Mouse (Mus musculus) heart, embryonic 10.5 days (tissue): ENCODE measurements around the gene Cblb. TPM values are rescaled to one million over a fixed set of nuclear protein-coding genes. Genes with fewer than 3 reads are reported as not detected.

Experiments
- DNase-seq: peaks from one replicate; pipeline ENCODE4 v3.0.0-alpha.2; 2017; ENCODE audit warnings: low spot score
- H3K27ac ChIP-seq: fragments of 300-500 bp; sonication (generic); 2 replicates; pipeline ENCODE4 v1.5.1; 2016; ENCODE audit warnings: mild to moderate bottlenecking
- H3K27me3 ChIP-seq: fragments of 300-500 bp; sonication (generic); 2 replicates; pipeline ENCODE4 v1.6.1; 2016; ENCODE audit warnings: mild to moderate bottlenecking; ENCODE audit not compliant: poor library complexity, insufficient read depth, severe bottlenecking
- H3K36me3 ChIP-seq: fragments of 300-500 bp; sonication (generic); 2 replicates; pipeline ENCODE4 v1.6.1; 2016; ENCODE audit warnings: mild to moderate bottlenecking, moderate library complexity
- H3K4me1 ChIP-seq: fragments of 300-500 bp; sonication (generic); 2 replicates; pipeline ENCODE4 v1.6.1; 2016; ENCODE audit warnings: mild to moderate bottlenecking
- H3K4me3 ChIP-seq: fragments of 300-500 bp; sonication (generic); 2 replicates; pipeline ENCODE4 v1.5.1; 2016; ENCODE audit warnings: mild to moderate bottlenecking, moderate library complexity
- H3K9me3 ChIP-seq: fragments of 300-500 bp; sonication (generic); 2 replicates; pipeline ENCODE4 v1.6.1; 2016; ENCODE audit warnings: mild to moderate bottlenecking, moderate library complexity
- WGBS: fragments of 180-500 bp; shearing (Covaris S2); methylation state at CpG from one replicate; pipeline ENCODE4 v1.1.7; 2016; 5-methylcytosine and 5-hydroxymethylcytosine counted together
- polyA plus RNA-seq: library from polyadenylated mRNA; unstranded; fragments of >200 nt; fragmentation: Nextera tagmentation; extraction: Ambion mirVana; gene quantifications from 2 replicates; pipeline ENCODE4 v1.2.1, GENCODE M21; 2016

Gene Cblb
- polyA plus RNA-seq, 1 experiment from 2014 or later, result 16.1 TPM

DNA sequence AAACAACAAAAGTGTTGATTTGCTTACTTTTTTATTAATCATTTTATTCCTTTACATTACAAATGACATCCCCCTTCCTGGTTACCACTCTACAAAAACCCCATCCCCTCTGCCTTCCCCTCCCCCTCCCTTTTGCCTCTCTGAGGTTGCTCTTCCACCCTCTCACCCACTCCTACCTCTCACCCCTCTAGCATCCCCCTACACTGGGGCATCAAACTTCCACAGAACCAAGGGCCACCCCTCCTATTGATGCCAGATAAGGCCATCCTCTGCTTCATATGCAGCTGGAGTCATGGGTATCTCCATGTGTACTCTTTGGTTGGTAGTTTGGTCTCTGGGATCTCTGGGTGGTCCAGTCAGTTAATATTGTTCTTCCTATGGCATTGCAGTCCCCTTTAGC lies 93.9 kb downstream of the Cblb start:
- peaks cover 14% of the 10 kb centered on the region for H3K36me3 ChIP-seq
- H3K4me3 ChIP-seq, result no peak overlapping the region
- H3K4me1 ChIP-seq, result peaks cover 6% of the 10 kb centered on the region
- no peaks in the 10 kb centered on the region for H3K27me3 ChIP-seq
- no peak overlapping the region for H3K27ac ChIP-seq
- no peak for DNase-seq
- H3K9me3 ChIP-seq, result no peaks in the 10 kb centered on the region

DNA sequence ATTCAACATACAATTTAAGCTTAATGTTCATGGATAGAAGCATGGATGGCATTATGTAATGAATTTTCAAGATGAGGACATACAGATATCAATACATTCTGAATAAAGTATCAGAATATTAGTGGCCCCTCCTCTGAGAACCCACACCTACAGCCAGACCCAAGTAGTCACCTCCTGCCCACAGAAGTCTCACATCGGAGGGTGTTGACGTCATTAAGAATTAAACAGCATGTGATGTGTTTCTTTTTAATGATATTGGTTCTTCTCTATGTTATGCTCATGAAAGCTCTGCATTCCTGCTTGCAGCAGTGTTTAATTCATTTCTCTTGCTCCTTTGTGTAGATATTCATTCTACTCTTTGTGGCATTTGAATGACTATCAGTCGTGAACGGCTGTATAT lies 94.9 kb downstream of the Cblb start:
- peaks cover 16% of the 10 kb centered on the region for H3K36me3 ChIP-seq
- H3K27me3 ChIP-seq, result no peaks in the 10 kb centered on the region
- no peak overlapping the region for H3K27ac ChIP-seq
- H3K4me1 ChIP-seq, result peaks cover 3% of the 10 kb centered on the region
- no peaks in the 10 kb centered on the region for H3K9me3 ChIP-seq
- no peak overlapping the region for H3K4me3 ChIP-seq
- no peak for DNase-seq
- WGBS, result 94% methylated on average over 4 of the region's 4 CpGs

DNA sequence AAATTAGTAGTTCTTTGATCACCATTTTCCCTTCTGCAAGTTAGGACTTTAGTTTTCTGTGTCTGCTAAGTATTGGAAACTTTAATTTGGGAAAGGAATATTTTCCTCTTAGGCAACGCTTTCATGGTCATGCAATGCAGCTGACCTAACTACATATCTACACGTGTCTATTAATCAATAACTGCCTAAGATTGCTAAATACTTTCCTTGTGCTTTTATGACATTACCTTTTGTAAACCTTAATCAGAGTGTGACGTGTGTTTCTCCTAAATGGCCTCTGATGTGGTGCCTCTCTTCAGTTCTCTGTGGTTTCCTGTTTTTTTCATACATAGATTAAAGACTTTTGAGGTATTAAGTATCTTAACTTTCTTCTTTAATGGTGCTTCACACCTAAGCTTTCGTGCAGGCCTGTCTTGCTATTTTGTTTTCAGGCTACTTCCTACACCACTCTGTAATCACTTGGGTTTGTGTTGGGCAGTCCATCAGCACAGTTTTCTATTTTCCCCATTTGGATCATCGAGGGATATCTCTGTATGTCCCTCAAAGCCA lies 98.4 kb downstream of the Cblb start:
- Histone ChIP-seq H3K4me1 (no peaks in the 10 kb centered on the region), H3K4me3 (no peak overlapping the region), H3K36me3 (peaks cover 7% of the 10 kb centered on the region; the same call in 1 of the 2 replicates), H3K27me3 (no peaks in the 10 kb centered on the region), H3K9me3 (no peaks in the 10 kb centered on the region), H3K27ac (no peak overlapping the region)
- 89% methylated on average over 5 of the region's 5 CpGs for WGBS
- no peak for DNase-seq

DNA sequence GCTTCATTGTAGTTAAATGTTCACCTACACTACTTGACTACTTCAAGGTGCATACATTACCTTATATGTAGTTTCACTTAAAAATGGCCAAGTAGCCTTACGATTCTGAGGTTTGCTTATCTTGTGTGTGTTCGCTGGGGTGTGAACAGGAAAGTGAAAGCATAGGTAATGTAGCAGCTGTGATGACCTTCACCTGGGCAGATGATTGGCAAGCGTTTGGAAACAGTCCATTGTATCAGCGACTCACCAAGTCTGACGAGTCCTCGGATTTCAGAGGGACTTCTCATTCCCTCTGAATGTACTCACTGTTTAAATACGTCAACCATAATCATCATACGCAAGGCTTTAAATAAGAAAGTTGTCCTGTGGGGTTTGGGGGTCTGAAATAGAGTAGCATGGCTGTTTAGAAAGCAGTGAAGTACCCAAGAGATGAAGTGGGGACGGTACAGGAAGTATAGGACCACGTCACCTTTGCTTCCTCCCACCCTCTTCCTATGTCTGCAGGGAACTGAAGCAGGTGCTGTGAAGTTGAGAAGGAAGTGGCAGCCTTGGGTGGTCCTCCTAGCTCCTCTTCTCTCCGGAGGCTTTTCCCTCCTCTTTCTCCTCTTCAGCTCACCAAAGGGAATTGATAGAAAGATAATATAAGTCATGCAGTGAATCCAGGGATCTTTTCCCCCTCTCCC lies 101.9 kb downstream of the Cblb start:
- H3K4me1 ChIP-seq, result no peaks in the 10 kb centered on the region
- H3K36me3 ChIP-seq, result peaks cover 20% of the 10 kb centered on the region; the same call in 1 of the 2 replicates
- DNase-seq, result no peak
- H3K4me3 ChIP-seq, result no peak overlapping the region
- no peak overlapping the region for H3K27ac ChIP-seq
- H3K27me3 ChIP-seq, result no peaks in the 10 kb centered on the region
- no peaks in the 10 kb centered on the region for H3K9me3 ChIP-seq
- 83% methylated on average over 11 of the region's 11 CpGs for WGBS

DNA sequence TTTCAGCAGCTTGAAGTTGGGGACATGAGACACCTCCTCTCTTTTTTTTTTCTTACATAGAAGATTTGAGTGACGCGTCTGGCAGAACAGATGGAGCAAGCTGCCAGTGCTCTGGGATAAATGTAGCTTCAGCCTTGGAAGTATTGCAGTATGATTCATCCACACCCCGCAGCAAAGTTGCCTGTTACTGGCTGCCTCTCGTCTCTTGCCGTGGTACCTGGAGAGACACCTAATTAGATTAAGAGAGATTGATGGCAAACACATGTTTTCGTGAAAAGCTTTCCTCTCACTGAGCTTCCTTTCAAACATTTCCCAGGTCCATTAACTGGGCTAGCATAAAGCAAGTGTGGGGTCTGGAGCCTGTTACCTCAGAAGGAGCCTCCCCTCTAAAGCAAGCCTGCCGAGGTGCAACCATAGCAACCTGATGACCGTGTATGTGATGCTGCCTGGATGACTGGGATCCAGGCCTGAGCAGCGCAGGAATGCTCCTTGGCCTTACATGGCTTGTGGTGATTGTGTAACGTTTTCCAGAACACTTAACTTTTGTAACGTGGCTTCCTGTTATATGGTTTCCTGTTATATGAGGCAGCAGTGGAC lies 103.7 kb downstream of the Cblb start:
- H3K36me3 ChIP-seq, result peaks cover 23% of the 10 kb centered on the region; the same call in 1 of the 2 replicates
- no peaks in the 10 kb centered on the region for H3K4me1 ChIP-seq
- no peaks in the 10 kb centered on the region for H3K9me3 ChIP-seq
- H3K27me3 ChIP-seq, result no peaks in the 10 kb centered on the region
- WGBS, result 62% methylated on average over 11 of the region's 11 CpGs
- H3K27ac ChIP-seq, result no peak overlapping the region
- DNase-seq, result no peak
- H3K4me3 ChIP-seq, result no peak overlapping the region

DNA sequence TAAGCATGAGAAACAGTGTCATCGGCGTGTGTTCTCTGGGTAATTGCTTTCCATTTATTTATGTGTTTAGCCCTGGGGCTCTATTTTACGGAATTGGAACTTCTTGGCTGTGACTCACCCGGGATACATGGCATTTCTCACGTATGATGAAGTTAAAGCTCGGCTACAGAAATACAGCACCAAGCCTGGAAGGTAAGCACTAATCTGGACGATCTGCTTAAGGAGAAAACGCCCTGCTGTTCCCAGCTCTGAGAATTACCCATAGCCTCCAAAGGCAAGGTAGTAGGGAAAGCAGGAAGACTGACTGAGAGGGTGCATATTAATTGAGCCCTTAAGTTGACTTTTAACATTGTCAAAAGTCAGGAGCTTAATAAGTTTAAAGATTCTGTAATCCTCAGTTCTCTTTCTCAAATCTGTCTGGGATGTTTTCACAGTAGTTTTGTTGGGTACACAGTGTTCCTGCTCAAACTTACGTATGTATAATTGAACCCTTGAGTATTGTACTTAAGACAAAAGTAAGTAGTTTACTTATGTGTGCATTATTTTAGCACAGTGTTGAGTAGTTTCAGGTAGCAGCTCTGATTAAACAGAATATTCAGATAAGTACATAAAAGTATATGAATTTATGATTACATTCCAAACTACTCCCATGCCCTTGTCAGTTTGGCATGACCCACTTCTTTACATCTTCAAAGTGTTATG lies 104.8 kb downstream of the Cblb start:
- Histone ChIP-seq H3K9me3 (no peaks in the 10 kb centered on the region), H3K36me3 (peaks cover 21% of the 10 kb centered on the region; the same call in 1 of the 2 replicates), H3K27ac (no peak overlapping the region), H3K4me1 (no peaks in the 10 kb centered on the region), H3K27me3 (no peaks in the 10 kb centered on the region), H3K4me3 (no peak overlapping the region)
- no peak for DNase-seq
- WGBS, result 81% methylated on average over 9 of the region's 9 CpGs

DNA sequence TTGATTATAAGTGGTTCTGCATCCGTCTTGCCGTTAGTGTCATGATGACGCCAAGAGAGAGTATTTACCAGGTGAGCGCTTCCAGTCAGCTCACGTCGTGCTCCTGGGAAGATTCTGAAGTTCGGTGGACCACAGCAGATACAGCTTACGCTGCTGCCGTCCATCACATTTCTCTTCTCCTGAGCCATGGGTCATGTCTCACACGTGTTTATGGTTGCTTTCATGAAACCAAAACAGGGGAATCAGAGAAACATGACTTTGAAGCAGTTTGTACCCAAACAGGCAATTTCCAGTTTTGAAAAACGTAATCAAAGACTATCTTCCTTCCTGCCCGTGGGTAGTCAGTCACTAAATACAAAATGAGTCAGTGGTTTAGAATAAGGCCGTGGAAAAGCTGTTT lies 112.1 kb downstream of the Cblb start:
- DNase-seq, result no peak
- Histone ChIP-seq H3K27me3 (no peaks in the 10 kb centered on the region), H3K36me3 (peaks cover 31% of the 10 kb centered on the region), H3K27ac (no peak overlapping the region), H3K4me1 (no peaks in the 10 kb centered on the region), H3K9me3 (no peaks in the 10 kb centered on the region), H3K4me3 (no peak overlapping the region)
- 92% methylated on average over 13 of the region's 13 CpGs for WGBS

DNA sequence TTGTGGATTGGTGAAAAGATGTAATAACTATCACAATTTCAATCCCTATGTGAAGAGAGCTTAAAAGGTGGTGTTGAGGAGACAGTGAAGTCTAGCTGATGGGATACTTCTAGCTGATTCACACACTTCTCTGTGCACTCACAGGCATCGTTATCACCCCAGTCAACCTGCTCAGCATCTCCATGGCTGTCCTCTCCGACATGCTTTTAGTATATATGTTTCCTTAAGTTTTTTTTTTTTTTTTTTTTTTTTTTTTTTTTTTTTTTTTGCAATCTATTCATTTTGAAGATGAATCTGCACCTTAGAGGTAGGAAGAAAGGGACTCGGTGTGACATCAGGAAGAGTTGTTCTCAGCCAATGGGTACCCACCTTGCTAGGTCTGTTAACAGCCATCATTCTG lies 112.8 kb downstream of the Cblb start:
- DNase-seq, result no peak
- H3K9me3 ChIP-seq, result no peaks in the 10 kb centered on the region
- H3K4me1 ChIP-seq, result no peaks in the 10 kb centered on the region
- H3K27ac ChIP-seq, result no peak overlapping the region
- no peaks in the 10 kb centered on the region for H3K27me3 ChIP-seq
- H3K4me3 ChIP-seq, result no peak overlapping the region
- peaks cover 34% of the 10 kb centered on the region for H3K36me3 ChIP-seq
- WGBS, result 98% methylated on average over 3 of the region's 3 CpGs

DNA sequence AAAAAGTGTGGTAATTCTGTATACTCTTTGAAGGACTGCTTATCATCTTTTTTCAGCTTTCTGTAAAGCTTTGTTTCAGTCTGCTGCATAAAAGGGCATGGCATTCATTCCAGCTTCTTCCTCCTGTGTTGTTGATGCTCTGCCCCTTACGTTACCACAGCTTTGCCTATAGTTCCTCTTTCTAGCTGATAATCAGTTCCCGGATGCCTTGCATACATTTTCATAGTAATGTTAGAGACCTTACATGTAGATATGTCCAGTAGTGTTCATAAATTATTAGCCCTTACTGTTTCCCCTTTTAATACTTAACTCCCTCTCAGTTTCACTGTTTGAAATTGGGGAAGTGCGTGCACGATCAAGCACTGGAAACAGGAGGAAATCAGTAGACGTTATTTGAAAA lies 113.8 kb downstream of the Cblb start:
- Histone ChIP-seq H3K27ac (no peak overlapping the region), H3K4me1 (no peaks in the 10 kb centered on the region), H3K27me3 (no peaks in the 10 kb centered on the region), H3K4me3 (no peak overlapping the region), H3K36me3 (peaks cover 30% of the 10 kb centered on the region), H3K9me3 (no peaks in the 10 kb centered on the region)
- DNase-seq, result no peak
- 92% methylated on average over 5 of the region's 5 CpGs for WGBS

DNA sequence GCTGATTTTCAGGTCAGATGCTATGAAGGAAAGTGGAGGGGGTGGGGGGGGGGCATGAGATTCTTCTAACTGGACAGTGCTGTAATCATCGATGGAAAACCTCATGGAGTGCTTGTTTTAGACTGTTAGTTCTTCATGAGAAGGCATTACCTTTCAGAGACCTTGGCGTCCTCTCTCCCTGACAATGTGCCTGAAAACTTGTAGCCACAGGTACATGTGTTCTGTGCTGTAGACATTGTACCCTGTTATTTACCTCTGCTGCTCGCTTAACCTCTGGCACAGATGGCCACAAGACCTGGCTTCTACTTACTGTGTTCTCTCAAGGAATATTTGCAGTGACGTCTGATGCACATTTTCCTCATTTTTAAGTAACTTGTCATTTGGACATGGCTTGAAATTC lies 114.5 kb downstream of the Cblb start:
- no peak for DNase-seq
- no peaks in the 10 kb centered on the region for H3K4me1 ChIP-seq
- H3K36me3 ChIP-seq, result peaks cover 30% of the 10 kb centered on the region
- H3K27me3 ChIP-seq, result no peaks in the 10 kb centered on the region
- H3K9me3 ChIP-seq, result no peaks in the 10 kb centered on the region
- H3K4me3 ChIP-seq, result no peak overlapping the region
- no peak overlapping the region for H3K27ac ChIP-seq
- WGBS, result 90% methylated on average over 4 of the region's 4 CpGs

DNA sequence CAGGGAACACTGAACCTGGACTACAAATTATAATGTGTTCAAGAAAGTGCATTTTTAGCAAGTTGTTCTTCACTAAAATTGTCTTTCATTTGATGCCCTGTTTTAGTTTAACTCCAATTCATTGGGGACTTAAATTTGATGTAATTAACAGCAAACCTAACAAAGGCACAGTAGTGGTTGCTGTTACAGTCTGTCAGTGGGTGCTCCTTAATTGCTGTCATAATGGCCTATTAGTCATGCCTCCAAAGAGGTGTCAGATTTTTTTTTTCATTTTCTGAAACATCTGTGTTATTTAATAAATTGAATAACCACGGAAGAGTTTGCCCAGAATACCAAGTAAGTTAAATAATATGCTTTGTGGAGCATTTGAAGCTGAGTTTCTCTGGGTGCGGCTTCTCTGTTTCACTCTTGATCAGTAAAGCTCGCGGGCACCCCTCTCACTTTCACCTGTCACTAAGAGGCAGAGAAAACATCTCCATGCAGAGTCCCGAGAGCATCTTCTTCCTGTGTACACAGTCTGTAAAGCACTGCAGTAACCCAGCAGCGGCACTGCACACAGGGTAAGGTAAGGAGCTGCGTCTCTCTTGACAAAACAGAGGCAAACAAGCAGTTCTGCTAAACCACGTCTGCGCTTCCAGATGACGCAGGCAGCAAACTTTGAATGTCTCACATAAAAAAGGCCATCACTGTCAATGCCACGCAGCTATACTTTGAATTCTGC lies 116.1 kb downstream of the Cblb start:
- H3K27ac ChIP-seq, result no peak overlapping the region
- peaks cover 23% of the 10 kb centered on the region for H3K36me3 ChIP-seq
- 91% methylated on average over 11 of the region's 11 CpGs for WGBS
- H3K4me3 ChIP-seq, result no peak overlapping the region
- DNase-seq, result no peak
- no peaks in the 10 kb centered on the region for H3K27me3 ChIP-seq
- H3K4me1 ChIP-seq, result no peaks in the 10 kb centered on the region
- no peaks in the 10 kb centered on the region for H3K9me3 ChIP-seq

DNA sequence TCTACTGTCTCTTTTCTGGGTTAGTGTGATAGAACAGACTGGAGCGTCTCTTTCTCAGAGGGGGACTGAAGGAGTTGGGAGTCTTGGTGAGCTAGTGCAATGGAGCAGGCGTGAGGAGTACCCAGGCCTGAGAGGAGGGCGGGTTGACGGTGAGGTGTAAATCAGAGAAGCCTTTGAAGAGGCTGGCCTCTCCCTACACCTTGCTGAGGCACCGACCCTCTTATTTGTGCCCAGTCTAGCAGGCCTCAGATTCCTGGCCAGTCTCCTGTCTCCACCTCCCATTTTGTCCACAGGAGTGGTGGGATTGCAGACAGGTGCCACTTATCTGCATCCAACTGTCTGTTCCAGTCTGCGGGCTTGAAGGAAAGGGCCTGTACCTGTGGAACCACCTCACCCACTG lies 117.0 kb downstream of the Cblb start:
- DNase-seq, result no peak
- Histone ChIP-seq H3K36me3 (peaks cover 26% of the 10 kb centered on the region), H3K4me1 (no peaks in the 10 kb centered on the region), H3K4me3 (no peak overlapping the region), H3K27me3 (no peaks in the 10 kb centered on the region), H3K27ac (no peak overlapping the region), H3K9me3 (no peaks in the 10 kb centered on the region)
- WGBS, result 78% methylated on average over 6 of the region's 6 CpGs
